Mouse (Mus musculus) cerebellum, postnatal 14 days (tissue): Measurements from ENCODE around the gene Pabpc4.
"Not testable (repeated sequence)": the region's sequence is repeated elsewhere in the genome, so short reads cannot be mapped to it uniquely, and the experiment has no call there.

ENCODE experiments used
- DNase-seq, 2 experiments: peaks; one replicate each; pipeline ENCODE4 v3.0.0; 2021; ENCODE audit warnings: mixed read lengths in 2 of 2

Gene Pabpc4

DNA sequence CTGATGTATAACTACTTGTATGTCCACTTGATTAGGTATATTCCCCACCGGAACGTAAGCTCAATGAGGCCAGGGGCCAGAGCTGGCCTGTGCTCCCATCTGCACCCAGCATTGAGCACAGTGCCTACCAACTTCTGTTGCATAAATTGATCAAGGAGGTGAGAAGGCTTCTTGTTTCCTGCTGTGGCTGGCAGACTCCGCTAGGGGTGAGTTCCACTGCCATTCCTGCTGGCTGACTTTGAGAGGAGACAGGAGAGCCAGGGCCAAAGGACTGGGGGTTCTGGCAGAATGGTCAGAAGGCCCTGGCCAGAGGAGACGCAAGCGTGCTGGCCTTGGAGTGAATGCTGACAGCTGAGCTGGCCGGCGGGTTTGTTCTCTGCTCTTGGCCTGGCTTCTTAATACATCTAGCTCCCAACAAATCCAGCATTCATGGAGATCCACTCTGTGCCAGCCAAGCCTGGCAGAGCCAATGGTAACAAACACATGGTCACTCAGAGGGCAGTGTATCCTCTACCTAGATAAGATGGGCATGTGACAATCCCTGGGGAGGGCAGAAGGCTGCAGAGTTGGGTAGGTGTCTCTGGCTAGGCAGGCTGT is 13.1 kb upstream of the Pabpc4 start:
- peak; percentile 88 to 94 for DNase-seq

DNA sequence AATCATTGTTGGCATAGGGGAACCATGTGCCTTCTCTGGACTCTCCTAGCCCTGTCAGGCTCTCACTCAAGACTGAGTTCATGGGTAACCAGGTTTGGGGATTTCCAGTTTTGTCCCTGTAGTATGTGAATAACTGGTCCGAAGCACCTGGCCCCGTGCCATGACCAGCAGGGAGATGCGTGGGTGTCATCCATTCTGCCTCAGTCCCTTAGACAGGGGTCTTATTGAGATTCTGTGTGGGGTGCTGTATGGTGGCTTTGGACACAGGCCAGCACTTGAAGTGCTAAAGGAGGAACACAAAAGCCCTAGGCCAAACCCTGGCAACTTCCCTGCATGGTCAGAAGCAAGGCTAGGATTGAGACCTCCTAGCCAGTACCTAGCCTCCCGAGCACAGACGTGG is 9.9 kb upstream of the Pabpc4 start:
- peak; percentile 52 to 69 for DNase-seq

DNA sequence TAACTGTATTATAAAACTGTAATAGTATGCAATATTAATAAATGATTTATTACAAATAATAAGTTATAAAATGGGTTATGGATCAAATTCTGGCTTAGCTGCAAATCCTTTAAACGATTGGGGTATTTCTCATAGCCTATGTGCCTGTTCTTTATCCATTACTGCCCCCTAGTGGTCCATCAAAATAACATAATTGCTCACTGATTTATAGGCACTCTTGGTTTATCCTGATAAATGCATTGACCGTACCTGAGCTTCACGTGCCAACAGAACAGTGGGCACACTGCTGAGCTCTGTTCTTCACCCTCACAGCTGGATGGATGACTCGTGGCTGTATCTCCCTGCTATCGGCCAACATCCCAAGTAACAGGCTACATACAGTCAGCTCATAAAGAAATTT is 7.5 kb upstream of the Pabpc4 start:
- peak; percentile 47 to 78 for DNase-seq

DNA sequence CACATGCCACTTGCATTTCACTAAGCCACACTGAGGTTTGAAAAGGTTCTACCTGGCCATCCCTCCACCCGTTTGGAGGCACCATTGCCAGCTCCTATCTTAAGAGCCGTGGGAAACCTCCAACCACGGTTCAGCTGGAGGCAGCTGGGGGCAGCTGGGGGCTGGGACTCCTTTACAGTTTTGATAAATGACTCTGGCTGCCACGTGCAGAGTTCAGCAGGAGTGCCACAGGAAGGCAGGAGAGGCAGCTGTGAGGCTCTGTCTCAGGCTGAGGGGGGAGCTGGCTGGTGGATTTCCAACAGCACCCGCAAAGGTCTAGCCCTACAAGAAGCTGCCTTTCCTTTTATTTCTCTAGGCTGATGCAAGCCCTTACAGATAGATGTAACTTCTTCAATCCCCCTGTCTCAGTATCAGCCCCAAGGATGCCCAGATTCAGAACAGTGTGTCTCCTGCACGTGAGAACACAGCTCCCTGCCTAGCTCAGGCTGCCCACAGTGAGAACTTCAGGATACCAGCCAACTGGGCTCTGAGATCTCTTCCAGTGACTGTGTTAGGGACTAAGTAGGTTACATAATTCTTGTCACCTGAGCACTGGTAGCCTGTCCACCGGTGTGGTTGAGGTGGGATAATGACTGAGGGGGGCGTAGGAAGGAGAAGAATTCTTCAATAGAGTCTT is 1.9 kb upstream of the Pabpc4 start:
- peak in 1 of 2 experiments; percentile 28 for DNase-seq

DNA sequence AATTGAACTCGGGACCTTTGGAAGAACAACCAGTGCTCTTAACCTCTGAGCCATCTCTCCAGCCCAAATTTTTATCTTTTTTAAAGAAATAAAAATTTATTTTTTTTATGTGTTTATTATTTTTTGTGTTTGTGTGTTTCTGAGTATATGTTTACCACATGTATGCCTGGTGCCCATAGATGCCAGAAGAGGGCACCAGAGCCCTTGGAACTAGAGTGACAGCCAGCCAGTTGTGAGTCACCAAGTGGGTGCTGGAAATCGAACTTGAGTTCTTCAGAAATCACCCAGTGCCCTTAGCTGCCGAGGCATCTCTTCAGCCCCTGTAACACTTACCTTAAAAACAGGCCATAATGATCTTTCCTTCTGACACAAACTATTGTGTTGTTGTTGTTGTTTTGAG is 8.9 kb downstream of the Pabpc4 start:
- DNase-seq, result no peak

DNA sequence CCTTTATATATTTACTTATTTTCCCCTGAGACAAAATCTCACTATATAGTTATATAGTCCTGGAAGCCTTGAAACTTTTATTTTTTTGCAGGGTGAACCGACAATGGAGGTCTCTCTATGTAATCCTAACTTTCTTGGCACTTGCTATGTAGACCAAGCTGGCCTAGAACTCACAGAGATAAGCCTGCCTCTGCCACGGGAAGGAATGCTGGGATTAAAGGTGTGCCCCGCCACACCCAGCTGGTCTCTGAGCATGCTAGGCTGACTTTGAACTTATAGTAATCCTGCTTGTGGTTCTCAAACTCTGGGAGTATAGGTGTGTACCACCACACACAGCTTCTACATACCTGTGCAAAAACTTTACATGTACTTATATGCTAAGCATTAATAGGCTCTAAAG is 18.0 kb downstream of the Pabpc4 start:
- no peak for DNase-seq

DNA sequence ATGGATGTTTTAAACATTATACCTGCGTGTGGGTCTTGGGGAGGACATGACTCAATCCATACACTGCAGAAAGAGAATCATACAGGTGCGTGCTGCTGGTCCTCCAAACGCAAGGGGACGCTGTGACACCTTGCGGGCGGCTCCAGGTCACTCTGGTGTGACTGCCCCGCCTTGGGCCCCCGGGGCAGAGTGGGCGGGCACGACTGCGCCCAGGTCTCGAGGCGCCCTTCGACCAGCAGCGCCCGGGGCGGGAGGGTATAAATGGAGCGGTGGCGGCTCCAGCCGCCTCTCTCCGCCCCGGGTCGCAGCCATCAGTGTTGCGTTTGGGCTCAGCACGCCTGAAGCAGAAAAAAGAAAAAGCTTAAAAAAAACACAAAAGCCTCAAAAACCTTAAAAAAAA is 20.3 kb downstream of the Pabpc4 start:
- peak; percentile 93 for DNase-seq

DNA sequence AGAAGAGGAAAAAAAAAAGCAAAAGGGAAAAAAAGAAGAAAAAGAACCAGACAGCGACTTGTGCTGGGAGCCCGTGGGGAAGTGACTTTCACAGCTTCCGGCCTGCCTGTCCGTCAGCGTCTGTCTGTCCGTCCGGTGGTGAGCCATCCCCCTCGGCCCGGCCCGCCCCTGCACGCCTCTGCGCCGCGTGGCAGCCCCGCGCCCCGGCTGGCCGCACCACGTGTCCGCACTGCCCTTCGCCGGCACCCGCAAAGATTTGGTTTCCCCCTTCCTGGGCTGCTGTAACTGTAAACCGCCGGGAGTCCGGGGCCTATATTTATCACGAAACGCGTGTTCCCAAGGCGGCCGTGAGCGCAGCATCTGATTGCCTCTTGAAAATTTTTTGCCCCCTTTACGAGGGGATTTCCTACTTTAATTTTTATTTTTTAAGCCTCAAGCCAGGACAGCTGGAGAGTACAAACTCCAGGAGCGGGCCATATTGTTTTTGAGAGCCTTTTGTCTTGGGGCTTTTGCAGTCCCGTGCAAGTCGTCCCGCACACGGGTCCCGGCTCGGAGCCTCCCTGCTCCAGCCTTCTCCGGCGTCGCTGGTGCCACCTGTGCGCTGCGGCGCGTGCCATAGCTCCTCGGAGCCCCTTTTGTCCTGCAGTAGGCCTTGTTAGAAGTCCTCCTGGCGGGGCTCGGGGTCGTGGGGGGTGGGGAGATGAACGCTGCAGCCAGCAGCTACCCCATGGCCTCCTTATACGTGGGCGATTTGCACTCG is 20.9 kb downstream of the Pabpc4 start:
- peak; percentile 27 to 42 for DNase-seq

DNA sequence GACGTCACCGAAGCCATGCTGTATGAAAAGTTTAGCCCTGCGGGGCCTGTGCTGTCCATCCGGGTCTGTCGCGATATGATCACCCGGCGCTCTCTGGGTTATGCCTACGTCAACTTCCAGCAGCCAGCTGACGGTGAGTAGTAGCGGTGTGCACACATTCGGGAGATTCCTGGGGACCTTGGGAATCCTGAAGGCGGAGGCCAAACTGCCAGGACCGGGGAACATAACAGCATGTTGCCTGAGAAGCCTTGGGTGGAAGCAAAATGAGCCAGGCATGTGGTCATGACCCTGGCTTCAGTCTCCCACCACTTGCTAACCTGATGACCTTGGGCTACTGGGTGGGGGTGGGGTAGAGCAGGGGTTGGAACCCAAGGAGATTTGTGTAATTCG is 21.5 kb downstream of the Pabpc4 start:
- DNase-seq, result not testable (repeated sequence)

DNA sequence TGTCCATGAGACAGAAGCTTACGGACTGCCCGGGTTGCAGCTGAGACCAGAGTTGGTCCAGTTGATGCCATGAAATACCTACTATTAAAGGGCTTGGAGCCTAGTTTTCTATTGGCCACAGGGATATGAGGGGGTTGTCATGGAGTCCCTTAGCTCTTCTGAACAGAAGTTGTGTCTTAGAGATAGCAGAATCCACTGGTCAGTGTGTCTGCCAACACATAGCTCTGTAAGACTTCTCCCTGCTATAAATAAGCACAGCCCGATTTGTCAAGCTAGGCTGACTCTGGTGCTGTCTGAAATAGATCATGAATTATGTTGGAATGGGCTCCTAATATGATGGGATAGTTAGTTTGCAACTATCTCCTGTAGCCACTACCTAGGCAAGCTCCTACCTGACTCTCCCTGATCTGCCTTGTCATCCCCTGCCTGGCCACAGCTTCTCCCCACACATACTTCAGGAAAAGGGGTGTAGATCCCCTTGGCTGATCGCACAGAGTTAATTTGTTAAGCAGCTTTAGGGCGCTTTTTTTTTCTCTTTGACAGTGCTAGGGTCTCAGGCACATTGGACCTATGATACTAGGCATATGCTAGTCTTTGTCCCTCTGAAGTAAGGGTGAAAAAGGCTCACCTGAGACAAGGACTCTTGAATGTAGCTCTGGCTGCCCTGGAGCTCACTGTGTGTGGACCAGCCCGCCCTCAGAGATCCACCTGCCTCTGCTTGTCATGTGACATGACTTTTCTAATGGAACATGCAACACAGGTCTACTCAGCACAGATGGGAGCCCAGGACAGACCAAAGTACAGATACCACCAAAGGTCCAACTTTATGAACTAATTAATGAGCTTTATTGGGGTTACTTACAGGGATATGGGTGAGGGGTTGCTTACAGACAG is 22.8 kb downstream of the Pabpc4 start:
- no peak for DNase-seq

DNA sequence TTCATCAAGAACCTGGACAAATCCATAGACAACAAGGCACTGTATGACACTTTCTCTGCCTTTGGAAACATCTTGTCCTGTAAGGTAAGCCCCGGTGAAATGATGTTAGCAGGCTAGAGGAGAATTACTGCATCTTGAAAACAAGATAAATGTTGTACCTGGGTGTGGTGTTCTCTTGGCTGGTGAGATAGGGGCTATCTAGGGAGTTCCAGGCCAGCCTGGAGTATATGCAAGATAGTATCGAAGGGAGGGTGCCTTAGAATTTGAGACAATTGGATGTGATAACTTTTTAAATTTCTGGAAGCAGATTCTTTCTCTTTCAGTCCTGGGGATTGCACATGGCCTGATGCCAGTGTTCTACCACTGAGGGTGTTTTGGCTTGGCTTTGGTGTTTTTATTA is 24.6 kb downstream of the Pabpc4 start:
- no peak for DNase-seq

DNA sequence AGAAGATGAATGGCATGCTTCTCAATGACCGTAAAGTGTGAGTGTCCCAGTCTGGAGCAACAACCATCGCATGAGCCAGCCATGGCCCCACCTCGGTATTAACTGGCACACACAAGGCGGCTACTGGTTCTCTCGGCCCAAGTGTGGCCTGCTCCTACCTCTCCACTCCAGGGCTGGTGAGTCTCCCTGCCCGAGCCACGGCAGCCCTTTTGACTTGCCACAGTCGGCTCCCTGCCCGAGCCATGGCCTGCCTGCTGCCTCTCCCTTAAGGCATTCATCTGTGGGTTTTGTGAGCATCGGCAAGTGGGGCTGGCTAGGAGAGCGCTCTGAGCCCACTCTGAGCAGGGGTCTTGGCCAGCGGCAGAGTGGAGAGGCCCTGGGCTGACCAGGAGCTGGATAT is 26.9 kb downstream of the Pabpc4 start:
- DNase-seq, result no peak

DNA sequence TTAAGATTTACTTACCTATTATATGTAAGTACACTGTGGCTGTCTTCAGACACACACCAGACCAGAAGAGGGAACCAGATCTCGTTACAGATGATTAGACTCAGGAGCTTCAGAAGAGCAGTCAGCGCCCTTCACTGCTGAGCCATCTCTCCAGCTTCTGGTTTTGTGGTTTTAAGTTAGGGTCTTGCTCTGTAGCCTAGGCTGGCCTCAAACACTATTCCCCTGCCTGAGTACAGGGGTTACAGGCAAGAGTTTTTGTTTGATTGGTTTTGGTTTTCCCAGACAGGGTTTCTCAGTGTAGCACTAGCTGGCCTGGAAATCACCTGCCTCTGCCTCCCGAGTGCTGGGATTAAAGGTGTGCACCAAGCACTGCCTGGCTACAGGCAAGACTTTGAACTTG is 30.2 kb downstream of the Pabpc4 start:
- DNase-seq, result no peak

DNA sequence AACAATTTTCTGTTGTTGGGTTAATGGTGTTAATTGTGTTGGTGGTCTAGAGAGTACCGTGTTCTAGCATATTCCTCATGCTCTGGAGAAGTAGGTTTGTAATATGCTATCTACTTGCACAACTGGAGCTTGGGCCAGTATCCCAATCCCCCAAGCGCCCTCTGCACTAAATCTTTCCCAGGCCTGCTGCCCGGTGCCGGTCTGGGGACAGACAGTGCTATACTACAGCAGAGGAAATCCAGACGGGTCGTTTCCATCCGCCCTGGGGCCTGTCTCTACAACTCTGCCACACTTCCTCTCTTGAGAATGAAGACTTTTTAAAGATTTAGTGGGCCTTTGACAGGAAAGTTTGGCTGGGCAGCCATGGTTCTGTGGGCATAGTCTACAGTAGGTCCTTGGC is 30.8 kb downstream of the Pabpc4 start:
- no peak for DNase-seq

DNA sequence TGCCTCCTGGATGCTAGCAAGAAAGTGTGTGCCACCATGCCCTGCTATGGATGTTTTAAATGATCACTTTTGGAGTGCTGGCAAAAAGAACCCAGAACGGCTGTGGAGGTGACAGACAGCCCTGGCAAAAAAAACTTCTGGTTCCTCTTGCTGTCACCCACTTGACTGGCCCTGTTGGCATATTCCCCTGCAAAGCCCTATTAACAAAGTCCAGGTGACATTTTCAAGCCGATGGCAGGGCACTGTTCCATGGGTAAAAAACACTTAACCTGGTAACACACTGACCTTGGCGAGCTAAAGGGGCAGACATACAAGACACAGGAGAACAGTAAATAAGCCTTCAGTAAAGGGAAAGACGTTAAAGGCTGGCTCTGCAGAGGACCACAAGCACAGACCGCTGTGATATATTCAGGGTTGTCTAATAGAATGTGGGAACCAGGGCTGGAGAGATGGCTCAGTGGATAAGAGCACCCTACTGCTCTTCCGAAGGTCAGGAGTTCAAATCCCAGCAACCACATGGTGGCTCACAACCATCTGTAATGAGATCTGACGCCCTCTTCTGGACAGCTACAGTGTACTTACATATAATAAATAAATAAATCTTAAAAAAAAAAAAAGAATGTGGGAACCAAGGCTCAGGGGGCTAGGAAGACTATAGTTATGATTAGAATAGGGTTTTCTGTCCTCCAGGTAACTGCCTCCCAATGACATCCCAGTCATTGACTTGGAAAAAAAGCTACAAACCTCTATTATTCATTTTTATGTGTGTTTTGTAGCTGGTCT is 31.7 kb downstream of the Pabpc4 start:
- DNase-seq, result no peak

DNA sequence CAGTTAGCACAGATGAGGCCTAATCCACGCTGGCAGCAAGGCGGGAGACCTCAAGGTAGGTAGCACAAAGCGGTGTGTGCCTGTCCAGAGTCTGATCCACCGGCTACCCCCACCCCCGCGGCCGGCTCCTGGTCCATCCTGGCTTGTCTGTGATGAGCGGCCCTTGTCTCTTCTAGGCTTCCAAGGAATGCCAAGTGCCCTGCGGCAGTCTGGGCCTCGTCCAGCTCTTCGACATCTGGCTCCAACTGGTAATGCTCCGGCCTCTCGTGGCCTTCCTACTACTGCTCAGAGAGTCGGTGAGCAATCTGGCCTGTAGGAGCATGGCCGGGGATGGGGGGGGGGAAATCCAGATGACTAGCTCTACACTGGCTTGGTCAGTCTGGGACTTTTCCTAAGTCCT is 32.9 kb downstream of the Pabpc4 start:
- peak in 1 of 2 experiments; percentile 25 for DNase-seq

DNA sequence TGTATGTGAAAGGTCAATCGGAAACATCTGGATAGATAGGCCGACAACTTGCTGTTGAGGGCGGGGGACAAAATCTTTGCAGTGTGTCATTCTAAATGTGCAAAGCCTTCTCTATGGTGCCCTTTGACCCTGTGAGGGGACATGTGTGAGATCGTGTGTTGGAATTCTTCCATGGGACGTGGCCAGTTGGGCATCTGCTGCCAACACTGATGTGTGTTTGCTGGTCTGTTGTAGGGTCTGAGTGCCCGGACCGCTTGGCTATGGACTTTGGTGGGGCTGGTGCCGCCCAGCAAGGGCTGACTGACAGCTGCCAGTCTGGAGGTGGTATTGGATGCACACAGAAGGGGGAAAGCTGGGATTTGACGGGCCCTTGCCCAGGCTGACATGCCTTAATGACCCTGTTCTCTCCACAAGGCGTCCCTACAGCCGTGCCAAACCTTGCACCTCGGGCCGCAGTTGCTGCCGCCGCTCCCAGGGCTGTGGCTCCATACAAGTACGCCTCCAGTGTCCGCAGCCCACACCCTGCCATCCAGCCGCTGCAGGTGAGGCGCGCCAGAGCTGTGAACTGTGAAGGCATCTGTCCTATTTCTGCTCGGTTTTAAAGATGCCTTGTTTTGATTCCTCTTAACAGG is 33.5 kb downstream of the Pabpc4 start:
- no peak for DNase-seq

DNA sequence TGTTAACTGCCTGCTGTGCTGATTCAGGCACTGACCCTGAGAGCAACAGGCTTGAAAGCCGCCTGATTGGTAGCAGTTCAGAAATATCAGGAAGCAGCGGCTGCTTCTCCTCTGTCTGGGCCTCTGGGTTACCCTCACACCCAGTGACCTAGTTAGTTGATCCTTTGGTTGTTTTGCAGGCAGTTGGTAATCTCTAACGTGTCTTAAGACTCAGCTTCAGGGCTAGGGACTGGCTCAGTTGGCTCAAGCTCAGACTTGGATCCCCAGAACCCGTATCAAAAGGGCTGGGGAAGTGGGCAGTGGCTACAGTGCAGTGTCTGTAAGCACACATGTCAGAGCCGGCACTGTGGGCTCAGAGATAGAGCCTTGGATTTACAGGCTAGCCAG is 34.0 kb downstream of the Pabpc4 start:
- no peak for DNase-seq

DNA sequence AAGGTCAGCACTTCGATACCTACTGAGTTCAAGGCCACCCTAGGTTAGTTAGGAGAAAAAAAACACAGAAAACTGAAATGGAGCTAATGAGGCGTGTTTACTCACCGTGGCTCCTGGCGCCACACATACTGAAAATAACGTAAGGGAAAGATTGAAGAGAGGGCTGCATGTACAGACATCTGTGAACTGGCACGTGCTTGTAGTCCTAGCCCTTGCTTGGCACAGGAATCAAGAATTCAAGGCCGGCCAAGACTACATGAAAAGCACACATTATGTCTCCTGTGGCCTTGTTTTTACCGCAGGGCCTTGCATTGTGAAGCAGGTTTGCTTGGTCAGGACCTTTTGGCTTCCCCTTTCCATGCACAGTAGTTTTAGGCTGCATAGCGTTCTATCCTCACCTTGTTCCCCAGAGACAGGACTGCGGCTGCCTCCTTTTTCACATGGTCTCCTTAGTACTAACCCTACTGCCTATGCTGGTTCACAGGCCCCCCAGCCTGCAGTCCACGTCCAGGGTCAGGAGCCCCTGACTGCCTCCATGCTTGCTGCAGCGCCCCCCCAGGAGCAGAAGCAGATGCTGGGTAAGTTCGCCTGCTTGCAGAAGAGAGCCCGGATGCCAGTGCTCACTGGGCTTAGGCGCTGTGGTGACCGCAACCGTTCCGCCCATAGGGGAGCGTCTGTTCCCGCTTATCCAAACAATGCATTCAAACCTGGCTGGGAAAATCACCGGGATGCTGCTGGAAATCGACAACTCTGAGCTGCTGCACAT is 35.2 kb downstream of the Pabpc4 start:
- no peak for DNase-seq

DNA sequence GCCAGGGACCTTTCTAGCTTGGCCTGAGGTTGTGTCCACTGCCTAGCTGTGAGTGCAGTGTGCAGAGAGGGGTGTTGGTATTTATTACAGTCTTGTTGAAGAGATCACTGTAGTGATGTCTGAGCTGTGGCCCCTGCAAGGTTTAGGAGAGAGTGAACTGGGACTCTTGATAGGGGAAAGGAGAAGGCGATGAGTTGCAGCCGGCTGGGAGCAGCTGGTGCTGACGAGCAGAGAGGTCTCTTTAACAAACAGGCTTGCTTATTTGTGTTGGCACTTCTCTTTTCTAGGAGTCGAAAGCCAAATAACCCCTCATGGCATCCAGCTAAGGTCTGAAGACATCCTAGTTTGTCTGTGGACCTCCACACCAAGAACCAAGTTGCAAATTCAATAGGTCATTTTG is 36.1 kb downstream of the Pabpc4 start:
- DNase-seq, result no peak
